Mouse (Mus musculus) MEL (cell line): ENCODE measurements at regions not wholly inside any gene's neighbourhood (a gene's known extent, or its start where the extent isn't known, plus 50 kb on each side); places are given as distances from the start of the nearest gene placed in this dataset.

Experiments
- DNase-seq: peaks from one replicate; pipeline ENCODE4 v3.0.0; 2011; ENCODE audit warnings: low read depth, low spot score
- H3K27ac ChIP-seq: 2 replicates; pipeline ENCODE4 v1.5.1; 2012; ENCODE audit warnings: low read depth, mild to moderate bottlenecking, control low read depth, low read length, moderate library complexity; ENCODE audit not compliant: control insufficient read depth
- H3K27me3 ChIP-seq, 2 experiments: fragments of 150-350 bp in 1 of 2; sonication (generic) in 1 of 2; 2 replicates each; pipeline ENCODE4 v1.6.1; 2012; ENCODE audit warnings: low read length in 2 of 2, mild to moderate bottlenecking in 2 of 2, improper control_type of control experiment in 1 of 2, moderate library complexity in 1 of 2; ENCODE audit not compliant: insufficient read depth in 2 of 2, control insufficient read depth in 1 of 2
- H3K36me3 ChIP-seq, 2 experiments: 2 replicates each; pipeline ENCODE4 v1.6.1; 2012 to 2014; ENCODE audit warnings: low read length in 2 of 2, improper control_type of control experiment in 1 of 2, inconsistent platforms in 1 of 2, mild to moderate bottlenecking in 1 of 2; ENCODE audit not compliant: insufficient read depth in 2 of 2, control insufficient read depth in 1 of 2
- H3K4me1 ChIP-seq, 2 experiments: fragments of 150-350 bp in 1 of 2; sonication (generic) in 1 of 2; 2 replicates each; pipeline ENCODE4 v1.6.1; 2012; ENCODE audit warnings: low read length in 2 of 2, improper control_type of control experiment in 1 of 2, mild to moderate bottlenecking in 1 of 2; ENCODE audit not compliant: insufficient read depth in 2 of 2, control insufficient read depth in 1 of 2
- H3K4me3 ChIP-seq, 2 experiments: fragments of 150-350 bp in 1 of 2; sonication (generic) in 1 of 2; 2 replicates each; pipeline ENCODE4 v1.5.1; 2012; ENCODE audit warnings: low read depth in 2 of 2, low read length in 2 of 2, mild to moderate bottlenecking in 2 of 2, moderate library complexity in 2 of 2, control low read depth in 1 of 2, improper control_type of control experiment in 1 of 2; ENCODE audit not compliant: control insufficient read depth in 1 of 2, insufficient read depth in 1 of 2
- H3K79me2 ChIP-seq: 2 replicates; pipeline ENCODE4 v1.6.1; 2012; ENCODE audit warnings: mild to moderate bottlenecking, low read length, moderate library complexity; ENCODE audit not compliant: control insufficient read depth, poor library complexity, insufficient read depth
- H3K9ac ChIP-seq: 2 replicates; pipeline ENCODE4 v1.6.1; 2012; ENCODE audit warnings: low read depth, mild to moderate bottlenecking, control low read depth, low read length, moderate library complexity; ENCODE audit not compliant: control insufficient read depth, poor library complexity, severe bottlenecking
- H3K9me3 ChIP-seq: fragments of 150-350 bp; sonication (generic); replicated peaks from 2 replicates; pipeline ENCODE4 v1.6.1; 2012; ENCODE audit warnings: mild to moderate bottlenecking, low read length, improper control_type of control experiment, moderate library complexity; ENCODE audit not compliant: insufficient read depth
- CHD2 ChIP-seq: IDR thresholded peaks from 2 replicates; pipeline ENCODE4 v1.6.1; 2011; ENCODE audit warnings: low read length, improper control_type of control experiment
- CTCF ChIP-seq, 3 experiments: IDR thresholded peaks in 2 of 3; conservative IDR thresholded peaks in 1 of 3; 2 replicates each; pipeline ENCODE4 v1.5.1; 2011 to 2012; ENCODE audit warnings: low read length in 3 of 3, low read depth in 2 of 3, mild to moderate bottlenecking in 2 of 3, improper control_type of control experiment in 1 of 3, inconsistent platforms in 1 of 3, mixed read lengths in 1 of 3, moderate library complexity in 1 of 3; ENCODE audit not compliant: control insufficient read depth in 1 of 3, insufficient read depth in 1 of 3, poor library complexity in 1 of 3, severe bottlenecking in 1 of 3
- E2F4 ChIP-seq: IDR thresholded peaks from 2 replicates; pipeline ENCODE4 v1.6.1; 2011; ENCODE audit warnings: low read depth, low read length, improper control_type of control experiment, borderline replicate concordance
- GABPA ChIP-seq: IDR thresholded peaks from 2 replicates; pipeline ENCODE4 v1.6.1; 2012; ENCODE audit warnings: low read depth, mild to moderate bottlenecking, inconsistent platforms, low read length, improper control_type of control experiment, moderate library complexity
- GATA1 ChIP-seq: IDR thresholded peaks from 2 replicates; pipeline ENCODE4 v1.6.1; 2011; ENCODE audit warnings: low read depth, low read length, improper control_type of control experiment
- HCFC1 ChIP-seq: IDR thresholded peaks from 2 replicates; pipeline ENCODE4 v1.6.1; 2012; ENCODE audit warnings: low read depth, mild to moderate bottlenecking, inconsistent platforms, low read length, improper control_type of control experiment, moderate library complexity
- JUND ChIP-seq: IDR thresholded peaks from 2 replicates; pipeline ENCODE4 v1.6.1; 2011; ENCODE audit warnings: low read depth, mild to moderate bottlenecking, improper control_type of control experiment, low read length
- MAFK ChIP-seq: IDR thresholded peaks from 2 replicates; pipeline ENCODE4 v1.6.1; 2011; ENCODE audit warnings: low read depth, mild to moderate bottlenecking, low read length, improper control_type of control experiment, borderline replicate concordance
- MAX ChIP-seq: IDR thresholded peaks from 2 replicates; pipeline ENCODE4 v1.6.1; 2011; ENCODE audit warnings: low read length, improper control_type of control experiment
- MXI1 ChIP-seq: IDR thresholded peaks from 2 replicates; pipeline ENCODE4 v1.6.1; 2011; ENCODE audit warnings: mild to moderate bottlenecking, low read depth, low read length, improper control_type of control experiment
- MYB ChIP-seq: IDR thresholded peaks from 2 replicates; pipeline ENCODE4 v1.6.1; 2011; ENCODE audit warnings: mild to moderate bottlenecking, low read depth, low read length, improper control_type of control experiment
- NRF1 ChIP-seq: IDR thresholded peaks from 2 replicates; pipeline ENCODE4 v1.6.1; 2014; ENCODE audit warnings: low read depth, mild to moderate bottlenecking, inconsistent platforms, low read length, improper control_type of control experiment, moderate library complexity; ENCODE audit not compliant: poor library complexity, insufficient read depth, severe bottlenecking
- POLR2A ChIP-seq, 2 experiments: IDR thresholded peaks; 2 replicates each; pipeline ENCODE4 v1.6.1; 2011 to 2012; ENCODE audit warnings: low read length in 2 of 2, mild to moderate bottlenecking in 2 of 2, control low read depth in 1 of 2, improper control_type of control experiment in 1 of 2, low read depth in 1 of 2, moderate library complexity in 1 of 2; ENCODE audit not compliant: control insufficient read depth in 1 of 2, insufficient read depth in 1 of 2, poor library complexity in 1 of 2
- POLR2AphosphoS5 ChIP-seq: IDR thresholded peaks from 2 replicates; pipeline ENCODE4 v1.6.1; 2012; ENCODE audit warnings: low read depth, borderline replicate concordance, mild to moderate bottlenecking, inconsistent platforms, low read length, moderate library complexity, mixed read lengths
- RAD21 ChIP-seq: IDR thresholded peaks from 2 replicates; pipeline ENCODE4 v1.6.1; 2011; ENCODE audit warnings: mild to moderate bottlenecking, low read depth, low read length, improper control_type of control experiment
- SIN3A ChIP-seq: IDR thresholded peaks from 2 replicates; pipeline ENCODE4 v1.6.1; 2012; ENCODE audit warnings: low read length, improper control_type of control experiment, inconsistent platforms
- SMC3 ChIP-seq: IDR thresholded peaks from 2 replicates; pipeline ENCODE4 v1.6.1; 2011; ENCODE audit warnings: low read depth, low read length, improper control_type of control experiment
- TBP ChIP-seq: IDR thresholded peaks from 2 replicates; pipeline ENCODE4 v1.8.0; 2011; ENCODE audit warnings: low read depth, low read length, improper control_type of control experiment
- USF2 ChIP-seq, 2 experiments: IDR thresholded peaks; 2 replicates each; pipeline ENCODE4 v1.6.1; 2011 to 2012; ENCODE audit warnings: improper control_type of control experiment in 2 of 2, low read length in 2 of 2, borderline replicate concordance in 1 of 2, inconsistent platforms in 1 of 2, low read depth in 1 of 2, mild to moderate bottlenecking in 1 of 2; ENCODE audit not compliant: insufficient read depth in 1 of 2
- ZC3H11A ChIP-seq: IDR thresholded peaks from 2 replicates; pipeline ENCODE4 v1.6.1; 2012; ENCODE audit warnings: low read depth, mild to moderate bottlenecking, inconsistent platforms, low read length, improper control_type of control experiment
- ZNF384 ChIP-seq: IDR thresholded peaks from 2 replicates; pipeline ENCODE4 v1.6.1; 2012; ENCODE audit warnings: low read depth, mild to moderate bottlenecking, inconsistent platforms, low read length, improper control_type of control experiment

DNA sequence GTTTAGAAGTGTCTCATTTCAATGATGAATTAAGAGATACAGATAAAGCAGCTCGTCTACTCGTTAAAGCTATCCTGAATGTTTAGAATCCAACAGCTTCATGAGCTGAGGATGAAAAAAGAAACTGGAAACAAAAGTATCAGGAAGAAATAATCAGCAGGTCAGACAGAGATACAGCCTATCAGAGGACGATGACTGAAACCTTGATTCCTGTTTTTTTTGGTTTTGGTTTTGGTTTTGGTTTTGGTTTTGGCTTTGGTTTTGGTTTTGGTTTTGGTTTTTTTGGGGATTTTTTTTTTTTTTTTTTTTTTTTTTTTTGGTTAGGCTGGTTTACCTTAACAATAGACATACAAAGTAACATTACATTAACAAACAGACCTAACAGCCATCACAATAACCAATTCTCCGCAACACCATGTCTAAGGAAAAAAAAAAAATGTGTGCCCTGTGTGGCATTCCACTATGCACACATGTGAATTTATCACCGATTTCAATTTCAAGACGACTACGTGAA lies 66.9 kb upstream of the Pdha2 start:
- no peak overlapping the region for H3K9ac ChIP-seq
- H3K4me1 ChIP-seq, result no peaks in the 10 kb centered on the region
- DNase-seq, result no peak
- H3K4me3 ChIP-seq, result no peak overlapping the region
- H3K27ac ChIP-seq, result no peak overlapping the region
- H3K27me3 ChIP-seq, result no peaks in the 10 kb centered on the region
- TF ChIP-seq NRF1 (no peak), POLR2AphosphoS5 (no peak), E2F4 (no peak), ZNF384 (no peak), HCFC1 (no peak), POLR2A (IDR thresholded peaks at IDR 0.05; ENCODE audit: control insufficient read depth in 1 of 2, insufficient read depth in 1 of 2, low read depth in 1 of 2, low read length in 2 of 2, poor library complexity in 1 of 2) (no peak), CHD2 (no peak), MYB (no peak), GABPA (no peak), SMC3 (no peak), MAFK (no peak), JUND (no peak)
- no peaks in the 10 kb centered on the region for H3K9me3 ChIP-seq
- no peaks in the 10 kb centered on the region for H3K79me2 ChIP-seq
- no peaks in the 10 kb centered on the region; a peak in 1 of 4 replicates for H3K36me3 ChIP-seq

DNA sequence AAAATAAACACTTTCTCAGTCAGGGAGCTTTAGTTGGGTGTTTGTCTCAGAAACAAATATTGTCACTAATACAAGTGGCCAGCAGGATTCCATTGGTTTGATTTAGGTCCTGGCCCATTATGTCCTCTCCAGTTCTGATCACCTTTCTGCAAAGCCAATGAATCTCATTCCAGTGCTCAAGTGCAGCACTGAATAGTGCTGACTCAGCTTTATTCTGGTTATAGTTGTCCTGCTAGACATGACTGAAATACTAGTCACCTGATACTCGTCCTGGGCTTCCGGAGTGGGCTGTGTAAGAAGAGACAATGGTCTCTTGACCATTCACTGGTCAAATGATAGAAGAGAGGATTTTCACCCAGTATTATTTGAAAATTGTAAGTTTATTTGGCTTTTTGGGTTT lies 81.6 kb upstream of the Pdha2 start:
- Histone ChIP-seq H3K27me3 (no peaks in the 10 kb centered on the region), H3K4me3 (no peak overlapping the region), H3K27ac (no peak overlapping the region), H3K4me1 (no peaks in the 10 kb centered on the region), H3K36me3 (peaks cover 0 to 2% of the 10 kb centered on the region in 2 experiments; a peak in 1 of 4 replicates), H3K9me3 (no peaks in the 10 kb centered on the region), H3K9ac (no peak overlapping the region), H3K79me2 (no peaks in the 10 kb centered on the region)
- peak; percentile 95 for TF ChIP-seq MAFK
- no peak for TF ChIP-seq POLR2AphosphoS5
- no peak for DNase-seq

DNA sequence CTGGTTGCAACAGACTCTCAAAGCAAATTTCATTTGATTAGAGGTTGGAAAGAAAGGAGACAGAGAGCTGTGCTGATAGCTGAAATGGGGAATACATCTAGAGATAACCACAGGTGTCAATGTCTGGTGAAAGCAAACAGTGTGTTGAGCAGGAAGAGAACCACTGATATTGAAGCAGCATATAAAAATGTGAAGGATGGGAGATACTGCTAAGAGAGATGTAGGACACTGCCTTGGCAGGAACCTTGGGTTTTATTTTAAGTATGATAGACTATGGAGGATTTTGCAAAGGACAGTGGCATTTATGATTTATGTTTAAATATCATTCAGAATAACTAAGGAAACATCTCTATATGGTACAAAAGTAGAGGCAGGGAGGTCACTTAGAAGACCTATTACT lies 84.7 kb upstream of the Pdha2 start:
- Histone ChIP-seq H3K4me3 (no peak overlapping the region), H3K9ac (no peak overlapping the region), H3K4me1 (no peaks in the 10 kb centered on the region)
- TF ChIP-seq GABPA (no peak), ZNF384 (no peak), USF2 (IDR thresholded peaks at IDR 0.05; ENCODE audit: borderline replicate concordance in 1 of 2, insufficient read depth in 1 of 2, low read depth in 1 of 2, low read length in 2 of 2) (no peak), RAD21 (no peak), GATA1 (no peak), E2F4 (no peak), ZC3H11A (no peak), CHD2 (no peak), CTCF (IDR thresholded peaks at IDR 0.05 in 2 of 3, conservative IDR thresholded peaks at IDR 0.05 in 1 of 3; ENCODE audit: control insufficient read depth in 1 of 3, insufficient read depth in 1 of 3, low read depth in 2 of 3, low read length in 3 of 3, poor library complexity in 1 of 3, severe bottlenecking in 1 of 3) (no peak), MXI1 (no peak), TBP (no peak), HCFC1 (no peak), JUND (no peak), SIN3A (no peak), MAX (no peak), POLR2A (IDR thresholded peaks at IDR 0.05; ENCODE audit: control insufficient read depth in 1 of 2, insufficient read depth in 1 of 2, low read depth in 1 of 2, low read length in 2 of 2, poor library complexity in 1 of 2) (no peak), SMC3 (no peak), MAFK (no peak)
- TF ChIP-seq, all 39 proteins: peak for 0
- H3K36me3 ChIP-seq, result peaks cover 0 to 2% of the 10 kb centered on the region in 2 experiments; a peak in 1 of 4 replicates
- H3K27ac ChIP-seq, result no peak overlapping the region
- H3K27me3 ChIP-seq, result no peaks in the 10 kb centered on the region
- no peaks in the 10 kb centered on the region for H3K9me3 ChIP-seq
- DNase-seq, result no peak
- H3K79me2 ChIP-seq, result no peaks in the 10 kb centered on the region
